Mouse (Mus musculus): ENCODE measurements around the gene Cdkn2aipnl. TPM values are rescaled to one million over a fixed set of nuclear protein-coding genes. Genes with fewer than 3 reads are reported as not detected.

The Cdkn2aipnl gene
- polyA plus RNA-seq, 1 experiment from 2014 or later, result 109 TPM

GRCm38 (mm10) chr11:52018217-52018616 lies 50.8 kb downstream of the Cdkn2aipnl start:
- no peak overlapping the region for H3K4me3 ChIP-seq
- H3K36me3 ChIP-seq, result no peaks in the 10 kb centered on the region
- WGBS, result 61% methylated on average over 9 of the region's 9 CpGs
- no peak overlapping the region for H3K9ac ChIP-seq
- H3K27me3 ChIP-seq, result no peaks in the 10 kb centered on the region
- no peak overlapping the region for H3K4me2 ChIP-seq
- H3K27ac ChIP-seq, result no peak overlapping the region
- H3K9me3 ChIP-seq, result no peaks in the 10 kb centered on the region
- no peak for ATAC-seq (ENCODE audit: borderline replicate concordance, extremely low read depth, low FRiP score, low TSS enrichment)
- no peaks in the 10 kb centered on the region for H3K4me1 ChIP-seq

Other genes with a start within 250 kb of the Cdkn2aipnl start
- 10.6 and 12.6 TPM in 2 replicates for gene Sec24a, start 204.0 kb upstream of the Cdkn2aipnl start, polyA plus RNA-seq (2015; fragmentation: Nextera tagmentation; extraction: Ambion mirVana)
- gene Sar1b, start 204.0 kb upstream of the Cdkn2aipnl start, polyA plus RNA-seq (2015; fragmentation: Nextera tagmentation; extraction: Ambion mirVana), result 104 and 120 TPM in 2 replicates
- 2.3 and 2.4 TPM in 2 replicates for gene Jade2, start 110.0 kb upstream of the Cdkn2aipnl start, polyA plus RNA-seq (2015; fragmentation: Nextera tagmentation; extraction: Ambion mirVana)
- gene Ube2b, start 33.1 kb downstream of the Cdkn2aipnl start, polyA plus RNA-seq (2015; fragmentation: Nextera tagmentation; extraction: Ambion mirVana), result 214 and 215 TPM in 2 replicates
- 6.5 and 7.0 TPM in 2 replicates for gene Cdkl3, start 36.6 kb downstream of the Cdkn2aipnl start, polyA plus RNA-seq (2015; fragmentation: Nextera tagmentation; extraction: Ambion mirVana)
- gene Ppp2ca, start 131.0 kb downstream of the Cdkn2aipnl start, polyA plus RNA-seq (2015; fragmentation: Nextera tagmentation; extraction: Ambion mirVana), result 75.7 and 76.9 TPM in 2 replicates
- not detected in 2 replicates for gene Olfr1373, start 177.9 kb downstream of the Cdkn2aipnl start, polyA plus RNA-seq (2015; fragmentation: Nextera tagmentation; extraction: Ambion mirVana)
- gene Olfr1371, start 246.3 kb downstream of the Cdkn2aipnl start, polyA plus RNA-seq (2015; fragmentation: Nextera tagmentation; extraction: Ambion mirVana), result not detected in 2 replicates